Mouse (Mus musculus) thymus, postnatal 10 days (tissue): ENCODE results near the gene Ahdc1.

Source experiments
- DNase-seq, 2 experiments: peaks; one replicate each; pipeline ENCODE4 v3.0.0; 2021; ENCODE audit warnings: low spot score in 2 of 2

The Ahdc1 gene

GRCm38 (mm10) chr4:133120833-133121321 is 109.8 kb downstream of the Ahdc1 start:
- DNase-seq, result no peak

GRCm38 (mm10) chr4:133121416-133121815 is 110.4 kb downstream of the Ahdc1 start:
- no peak for DNase-seq

GRCm38 (mm10) chr4:133121974-133122637 is 111.0 kb downstream of the Ahdc1 start:
- no peak for DNase-seq

GRCm38 (mm10) chr4:133127079-133127478 is 116.0 kb downstream of the Ahdc1 start:
- DNase-seq, result no peak
